Mouse (Mus musculus) liver, adult 2 months (tissue): ENCODE data around the gene Slc16a8.

Source experiments
- CTCF ChIP-seq: fragments of 200-500 bp; IDR thresholded peaks from 2 replicates; pipeline ENCODE4 v1.5.1; 2011; ENCODE audit warnings: low read depth, low read length, control low read depth
- POLR2A ChIP-seq: fragments of 200-500 bp; IDR thresholded peaks from 2 replicates; pipeline ENCODE4 v1.6.1; 2011; ENCODE audit warnings: low read length, control low read depth; ENCODE audit not compliant: insufficient read depth; ENCODE audit errors: extremely low read depth

- TF ChIP-seq CTCF (peak; percentile 81), POLR2A (no peak)
These were observed 25.6 kb upstream of the Slc16a8 start for GRCm38 (mm10) chr15:79280209-79280608.
